Mouse (Mus musculus): ENCODE results near the gene Pou6f2. TPM values are rescaled to one million over a fixed set of nuclear protein-coding genes. Genes with fewer than 3 reads are reported as not detected.

The Pou6f2 gene
- polyA plus RNA-seq (2014; fragmentation: Nextera tagmentation; extraction: Ambion mirVana) = 4.7 and 7.8 TPM in 2 replicates

GRCm38 (mm10) chr13:18397586-18397985 lies at the start of gene Pou6f2:
Gene Pou6f2, minus strand, starts transcription at chr13:18397686.
- Histone ChIP-seq H3K4me2 (replicated peaks; ENCODE audit: low read depth, low read length) (no peak within 1 kb of the TSS), H3K9ac (ENCODE audit: low read depth, low read length) (no peak within 1 kb of the TSS), H3K27ac (ENCODE audit: low read depth, low read length) (no peak within 1 kb of the TSS), H3K9me3 (ENCODE audit: control insufficient read depth, low read length) (no peaks in the 10 kb centered on the region), H3K4me3 (ENCODE audit: low read depth, low read length) (no peak within 1 kb of the TSS), H3K36me3 (ENCODE audit: control insufficient read depth, insufficient read depth, low read length) (no peaks in the 10 kb centered on the region), H3K4me1 (replicated peaks; ENCODE audit: control insufficient read depth, insufficient read depth, low read length) (no peaks in the 10 kb centered on the region), H3K27me3 (ENCODE audit: control insufficient read depth, insufficient read depth, low read length) (no peaks in the 10 kb centered on the region)
- no peak for DNase-seq (ENCODE audit: low spot score)
- WGBS = 80% methylated on average over 6 of the region's 6 CpGs
- ATAC-seq (ENCODE audit: low FRiP score) = no peak

- Histone ChIP-seq H3K9me3 (ENCODE audit: control insufficient read depth, low read length) (no peaks in the 10 kb centered on the region), H3K4me3 (ENCODE audit: low read depth, low read length) (no peak overlapping the region), H3K4me1 (replicated peaks; ENCODE audit: control insufficient read depth, insufficient read depth, low read length) (no peaks in the 10 kb centered on the region), H3K36me3 (ENCODE audit: control insufficient read depth, insufficient read depth, low read length) (no peaks in the 10 kb centered on the region), H3K27ac (ENCODE audit: low read depth, low read length) (no peak overlapping the region), H3K27me3 (ENCODE audit: control insufficient read depth, insufficient read depth, low read length) (no peaks in the 10 kb centered on the region), H3K9ac (ENCODE audit: low read depth, low read length) (no peak overlapping the region), H3K4me2 (replicated peaks; ENCODE audit: low read depth, low read length) (no peak overlapping the region)
- ATAC-seq (ENCODE audit: low FRiP score) (no peak), DNase-seq (ENCODE audit: low spot score) (no peak)
- WGBS = 72% methylated on average over 3 of the region's 3 CpGs
These were observed 42.4 kb upstream of the Pou6f2 start for GRCm38 (mm10) chr13:18439858-18440257.

GRCm38 (mm10) chr13:18387673-18388072 lies 9.8 kb downstream of the Pou6f2 start:
- Histone ChIP-seq H3K4me1 (replicated peaks; ENCODE audit: control insufficient read depth, insufficient read depth, low read length) (no peaks in the 10 kb centered on the region), H3K9me3 (ENCODE audit: control insufficient read depth, low read length) (no peaks in the 10 kb centered on the region), H3K27ac (ENCODE audit: low read depth, low read length) (no peak overlapping the region), H3K4me2 (replicated peaks; ENCODE audit: low read depth, low read length) (no peak overlapping the region), H3K36me3 (ENCODE audit: control insufficient read depth, insufficient read depth, low read length) (no peaks in the 10 kb centered on the region), H3K27me3 (ENCODE audit: control insufficient read depth, insufficient read depth, low read length) (no peaks in the 10 kb centered on the region), H3K9ac (ENCODE audit: low read depth, low read length) (no peak overlapping the region), H3K4me3 (ENCODE audit: low read depth, low read length) (no peak overlapping the region)
- WGBS = 87% methylated on average over 4 of the region's 4 CpGs
- ATAC-seq (ENCODE audit: low FRiP score) (no peak), DNase-seq (ENCODE audit: low spot score) (no peak)

- Histone ChIP-seq H3K27ac (ENCODE audit: low read depth, low read length) (no peak overlapping the region), H3K4me1 (replicated peaks; ENCODE audit: control insufficient read depth, insufficient read depth, low read length) (no peaks in the 10 kb centered on the region), H3K9me3 (ENCODE audit: control insufficient read depth, low read length) (no peaks in the 10 kb centered on the region), H3K27me3 (ENCODE audit: control insufficient read depth, insufficient read depth, low read length) (no peaks in the 10 kb centered on the region), H3K4me2 (replicated peaks; ENCODE audit: low read depth, low read length) (no peak overlapping the region), H3K36me3 (ENCODE audit: control insufficient read depth, insufficient read depth, low read length) (no peaks in the 10 kb centered on the region), H3K9ac (ENCODE audit: low read depth, low read length) (no peak overlapping the region), H3K4me3 (ENCODE audit: low read depth, low read length) (no peak overlapping the region)
- 64% methylated on average over 2 of the region's 2 CpGs for WGBS
- DNase-seq (ENCODE audit: low spot score) (no peak), ATAC-seq (ENCODE audit: low FRiP score) (no peak)
These were observed 34.1 kb downstream of the Pou6f2 start for GRCm38 (mm10) chr13:18363373-18363772.

- no peak overlapping the region for H3K27ac ChIP-seq (ENCODE audit: low read depth, low read length)
- H3K4me2 ChIP-seq (replicated peaks; ENCODE audit: low read depth, low read length) = no peak overlapping the region
- H3K36me3 ChIP-seq (ENCODE audit: control insufficient read depth, insufficient read depth, low read length) = no peaks in the 10 kb centered on the region
- no peak overlapping the region for H3K9ac ChIP-seq (ENCODE audit: low read depth, low read length)
- H3K4me1 ChIP-seq (replicated peaks; ENCODE audit: control insufficient read depth, insufficient read depth, low read length) = no peaks in the 10 kb centered on the region
- no peaks in the 10 kb centered on the region for H3K27me3 ChIP-seq (ENCODE audit: control insufficient read depth, insufficient read depth, low read length)
- no peak for ATAC-seq (ENCODE audit: low FRiP score)
- H3K4me3 ChIP-seq (ENCODE audit: low read depth, low read length) = no peak overlapping the region
- WGBS = 80% methylated on average over 4 of the region's 4 CpGs
- no peaks in the 10 kb centered on the region for H3K9me3 ChIP-seq (ENCODE audit: control insufficient read depth, low read length)
- DNase-seq (ENCODE audit: low spot score) = no peak
These were observed 52.7 kb downstream of the Pou6f2 start for GRCm38 (mm10) chr13:18344580-18345333.

GRCm38 (mm10) chr13:18338910-18339501 lies 58.5 kb downstream of the Pou6f2 start:
- Histone ChIP-seq H3K4me3 (ENCODE audit: low read depth, low read length) (no peak overlapping the region), H3K27me3 (ENCODE audit: control insufficient read depth, insufficient read depth, low read length) (no peaks in the 10 kb centered on the region), H3K36me3 (ENCODE audit: control insufficient read depth, insufficient read depth, low read length) (no peaks in the 10 kb centered on the region), H3K4me1 (replicated peaks; ENCODE audit: control insufficient read depth, insufficient read depth, low read length) (no peaks in the 10 kb centered on the region), H3K9me3 (ENCODE audit: control insufficient read depth, low read length) (no peaks in the 10 kb centered on the region), H3K4me2 (replicated peaks; ENCODE audit: low read depth, low read length) (no peak overlapping the region), H3K9ac (ENCODE audit: low read depth, low read length) (no peak overlapping the region), H3K27ac (ENCODE audit: low read depth, low read length) (no peak overlapping the region)
- no peak for DNase-seq (ENCODE audit: low spot score)
- ATAC-seq (ENCODE audit: low FRiP score) = no peak
- 72% methylated on average over 10 of the region's 10 CpGs for WGBS

- Histone ChIP-seq H3K27me3 (ENCODE audit: control insufficient read depth, insufficient read depth, low read length) (no peaks in the 10 kb centered on the region), H3K9ac (ENCODE audit: low read depth, low read length) (no peak overlapping the region), H3K36me3 (ENCODE audit: control insufficient read depth, insufficient read depth, low read length) (no peaks in the 10 kb centered on the region), H3K4me2 (replicated peaks; ENCODE audit: low read depth, low read length) (no peak overlapping the region), H3K27ac (ENCODE audit: low read depth, low read length) (no peak overlapping the region), H3K9me3 (ENCODE audit: control insufficient read depth, low read length) (no peaks in the 10 kb centered on the region), H3K4me3 (ENCODE audit: low read depth, low read length) (no peak overlapping the region), H3K4me1 (replicated peaks; ENCODE audit: control insufficient read depth, insufficient read depth, low read length) (no peaks in the 10 kb centered on the region)
- DNase-seq (ENCODE audit: low spot score) (no peak), ATAC-seq (ENCODE audit: low FRiP score) (no peak)
- WGBS = 77% methylated on average over 2 of the region's 2 CpGs
These were observed 59.5 kb downstream of the Pou6f2 start for GRCm38 (mm10) chr13:18338022-18338421.

GRCm38 (mm10) chr13:18334035-18334434 lies 63.5 kb downstream of the Pou6f2 start:
- no peak overlapping the region for H3K27ac ChIP-seq (ENCODE audit: low read depth, low read length)
- H3K4me1 ChIP-seq (replicated peaks; ENCODE audit: control insufficient read depth, insufficient read depth, low read length) = no peaks in the 10 kb centered on the region
- H3K4me2 ChIP-seq (replicated peaks; ENCODE audit: low read depth, low read length) = no peak overlapping the region
- no peaks in the 10 kb centered on the region for H3K27me3 ChIP-seq (ENCODE audit: control insufficient read depth, insufficient read depth, low read length)
- 90% methylated on average over 4 of the region's 4 CpGs for WGBS
- H3K9ac ChIP-seq (ENCODE audit: low read depth, low read length) = no peak overlapping the region
- H3K36me3 ChIP-seq (ENCODE audit: control insufficient read depth, insufficient read depth, low read length) = no peaks in the 10 kb centered on the region
- H3K9me3 ChIP-seq (ENCODE audit: control insufficient read depth, low read length) = no peaks in the 10 kb centered on the region
- no peak overlapping the region for H3K4me3 ChIP-seq (ENCODE audit: low read depth, low read length)
- no peak for DNase-seq (ENCODE audit: low spot score)
- ATAC-seq (ENCODE audit: low FRiP score) = no peak

- WGBS = 50% methylated on average over 1 of the region's 1 CpGs
- no peak overlapping the region for H3K9ac ChIP-seq (ENCODE audit: low read depth, low read length)
- no peaks in the 10 kb centered on the region for H3K36me3 ChIP-seq (ENCODE audit: control insufficient read depth, insufficient read depth, low read length)
- H3K4me1 ChIP-seq (replicated peaks; ENCODE audit: control insufficient read depth, insufficient read depth, low read length) = no peaks in the 10 kb centered on the region
- H3K27me3 ChIP-seq (ENCODE audit: control insufficient read depth, insufficient read depth, low read length) = no peaks in the 10 kb centered on the region
- no peak for DNase-seq (ENCODE audit: low spot score)
- no peak overlapping the region for H3K27ac ChIP-seq (ENCODE audit: low read depth, low read length)
- no peak overlapping the region for H3K4me2 ChIP-seq (replicated peaks; ENCODE audit: low read depth, low read length)
- no peak for ATAC-seq (ENCODE audit: low FRiP score)
- no peaks in the 10 kb centered on the region for H3K9me3 ChIP-seq (ENCODE audit: control insufficient read depth, low read length)
- H3K4me3 ChIP-seq (ENCODE audit: low read depth, low read length) = no peak overlapping the region
These were observed 64.9 kb downstream of the Pou6f2 start for GRCm38 (mm10) chr13:18332596-18332995.
